Mouse (Mus musculus) bone marrow, adult 2 months (tissue): Measurements from ENCODE around the gene Eif2a.

Experiments
- CTCF ChIP-seq: fragments of 200-500 bp; IDR thresholded peaks from 2 replicates; pipeline ENCODE4 v1.5.1; 2011; ENCODE audit warnings: low read length, control low read depth; ENCODE audit not compliant: control insufficient read depth, insufficient read depth
- POLR2A ChIP-seq: fragments of 200-500 bp; IDR thresholded peaks from 2 replicates; pipeline ENCODE4 v1.6.1; 2011; ENCODE audit warnings: low read depth, mild to moderate bottlenecking, control low read depth, low read length, borderline replicate concordance; ENCODE audit not compliant: control insufficient read depth

- no peak for TF ChIP-seq CTCF
- no peak for TF ChIP-seq POLR2A
These were observed 23.7 kb upstream of the Eif2a start for GRCm38 (mm10) chr3:58501961-58502360.
